Mouse (Mus musculus) E14TG2a.4 (cell line): ENCODE data around the gene Trip6.

ENCODE experiments used
- CTCF ChIP-seq: conservative IDR thresholded peaks from 2 replicates; pipeline ENCODE4 v1.5.1; 2014; ENCODE audit warnings: low read length
- POU5F1 ChIP-seq: IDR thresholded peaks from 2 replicates; pipeline ENCODE4 v1.6.1; 2014; ENCODE audit warnings: low read length, borderline replicate concordance

DNA sequence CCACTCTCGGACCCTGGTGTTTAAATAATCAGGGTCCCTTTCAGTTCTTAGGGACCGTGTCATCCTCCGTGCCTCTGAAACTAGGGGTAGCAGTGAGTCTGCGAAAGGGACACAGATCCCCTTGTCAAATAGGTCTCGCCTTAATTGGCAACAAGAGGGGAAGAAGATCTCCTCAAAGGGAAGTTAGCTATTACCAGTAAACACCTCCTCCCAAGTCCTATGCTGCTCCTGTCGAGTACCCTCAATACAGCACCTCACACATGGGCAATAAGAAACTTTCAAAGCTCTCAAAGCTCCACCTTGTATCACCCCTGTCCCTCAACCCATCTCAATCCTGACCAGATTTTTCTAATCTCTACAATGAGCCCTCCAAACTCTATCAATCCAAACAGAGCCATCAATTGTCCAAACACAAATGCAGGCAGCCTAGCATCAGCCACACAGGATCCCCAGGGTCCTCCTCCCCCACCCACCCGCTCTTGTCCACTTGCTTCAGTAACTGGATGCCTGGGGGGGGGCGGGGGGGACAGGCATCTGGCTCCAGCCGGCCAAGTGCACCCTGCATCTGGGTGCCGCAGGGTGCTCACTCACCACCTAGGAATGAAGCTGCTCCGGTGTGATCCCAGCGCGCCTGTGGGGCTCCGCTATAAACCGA, 18.8 kb upstream of the Trip6 start:
- TF ChIP-seq CTCF (no peak), POU5F1 (no peak)
